Mouse (Mus musculus): ENCODE measurements around the gene Sec62.

- TF ChIP-seq CTCF (IDR thresholded peaks at IDR 0.05 in 2 of 3, conservative IDR thresholded peaks at IDR 0.05 in 1 of 3; ENCODE audit: control insufficient read depth in 1 of 3, insufficient read depth in 1 of 3, low read depth in 2 of 3, low read length in 3 of 3, poor library complexity in 1 of 3, severe bottlenecking in 1 of 3), result no peak
- no peak for TF ChIP-seq RAD21 (IDR thresholded peaks at IDR 0.05; ENCODE audit: low read depth, low read length)
- no peak for TF ChIP-seq USF1 (IDR thresholded peaks at IDR 0.05; ENCODE audit: low read depth, low read length)
- TF ChIP-seq JUND (IDR thresholded peaks at IDR 0.05; ENCODE audit: low read depth, low read length), result no peak
- TF ChIP-seq POLR2AphosphoS2 (IDR thresholded peaks at IDR 0.05; ENCODE audit: low read length), result no peak
- TF ChIP-seq SIN3A (IDR thresholded peaks at IDR 0.05; ENCODE audit: low read length), result no peak
- TF ChIP-seq EP300 (IDR thresholded peaks at IDR 0.05; ENCODE audit: low read depth in 1 of 2, low read length in 2 of 2), result peak; percentile 31 to 49; a peak in 1 of 4 replicates
- TF ChIP-seq KAT2A (conservative IDR thresholded peaks at IDR 0.05; ENCODE audit: low read depth, low read length), result no peak
- no peak for TF ChIP-seq POLR2A (IDR thresholded peaks at IDR 0.05; ENCODE audit: control insufficient read depth in 1 of 2, insufficient read depth in 1 of 2, low read depth in 1 of 2, low read length in 2 of 2, poor library complexity in 1 of 2)
- no peak for TF ChIP-seq CHD2 (IDR thresholded peaks at IDR 0.05; ENCODE audit: low read length)
- TF ChIP-seq GATA1 (IDR thresholded peaks at IDR 0.05; ENCODE audit: low read depth, low read length), result peak; percentile 49; the same call in 1 of the 2 replicates
Measured at GRCm38 (mm10) chr3:30769755-30770515, 22.7 kb upstream of the Sec62 start.

All from MEL (cell line).